Mouse (Mus musculus): Measurements from ENCODE around the gene Sgo1.
"Not testable (repeated sequence)": the region's sequence is repeated elsewhere in the genome, so short reads cannot be mapped to it uniquely, and the experiment has no call there.

Sgo1 gene

DNA sequence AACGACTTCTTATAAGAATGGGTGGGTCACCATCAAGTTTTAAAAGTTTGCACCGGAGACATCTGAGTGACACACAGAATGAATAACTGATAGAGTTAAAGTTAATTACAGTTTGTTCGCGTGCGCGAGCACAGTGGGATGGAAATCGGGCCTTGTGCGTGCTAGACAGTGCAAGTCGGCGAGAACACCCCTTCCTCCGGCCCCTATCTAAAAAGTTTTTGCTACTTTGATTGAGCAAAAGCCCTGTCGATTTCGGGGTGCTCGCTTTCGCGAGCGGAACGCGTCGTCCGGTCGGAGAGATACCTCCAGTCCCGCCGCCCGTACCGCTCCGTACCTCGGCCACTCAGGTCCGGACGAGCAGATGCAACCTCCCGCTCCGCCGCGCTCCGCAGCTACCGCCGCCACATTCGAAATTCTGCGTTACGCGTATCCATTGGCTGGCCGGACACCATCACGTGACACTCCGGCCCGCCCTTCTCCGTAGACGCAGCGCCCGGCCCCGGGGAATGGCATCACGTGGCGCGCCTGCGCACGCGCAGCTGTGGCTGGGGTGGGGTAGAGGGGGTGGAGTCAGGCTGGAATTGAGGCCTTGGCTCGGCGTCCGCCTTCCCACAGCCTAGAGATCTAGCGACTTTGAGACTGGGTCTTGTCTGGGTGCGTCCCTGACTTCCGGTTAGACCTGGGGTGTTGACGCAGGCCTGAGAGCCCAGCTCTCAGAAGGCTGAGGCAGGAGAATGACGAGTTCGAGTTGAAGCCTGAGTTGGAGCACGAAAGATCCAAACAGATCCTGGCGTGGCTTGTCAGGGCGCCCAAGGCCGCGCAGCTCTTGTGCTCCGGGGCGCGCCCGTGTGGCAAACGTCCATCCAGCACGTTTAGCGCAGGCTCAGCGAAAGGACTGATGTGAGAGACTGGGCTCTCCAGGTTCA, at the start of gene Sgo1:
Gene Sgo1, minus strand, starts transcription at position 457 of the 926 bp plus-strand sequence.
- peak; percentile 94 for DNase-seq (ENCODE audit: low read depth)

DNA sequence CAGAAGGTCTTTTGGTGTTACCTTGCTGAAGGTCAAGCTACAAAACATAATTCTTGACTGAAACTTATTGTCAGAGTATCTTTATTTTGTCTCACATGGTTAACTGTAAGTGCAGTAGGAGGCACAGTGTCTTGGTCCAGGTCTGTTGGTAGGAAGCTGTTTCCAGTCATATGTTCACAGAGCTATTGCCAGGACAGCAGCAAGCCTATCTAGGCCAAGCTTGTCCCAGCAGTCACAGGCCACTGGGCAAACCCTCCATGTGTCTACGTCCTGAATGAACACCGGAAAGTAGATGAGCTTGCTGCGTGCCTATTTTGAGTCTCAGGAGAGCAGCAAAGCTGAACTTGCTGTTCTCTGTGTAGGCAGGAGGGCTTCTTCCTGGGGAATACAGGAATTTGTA, 29.8 kb upstream of the Sgo1 start:
- DNase-seq (ENCODE audit: low read depth), result not testable (repeated sequence)

DNA sequence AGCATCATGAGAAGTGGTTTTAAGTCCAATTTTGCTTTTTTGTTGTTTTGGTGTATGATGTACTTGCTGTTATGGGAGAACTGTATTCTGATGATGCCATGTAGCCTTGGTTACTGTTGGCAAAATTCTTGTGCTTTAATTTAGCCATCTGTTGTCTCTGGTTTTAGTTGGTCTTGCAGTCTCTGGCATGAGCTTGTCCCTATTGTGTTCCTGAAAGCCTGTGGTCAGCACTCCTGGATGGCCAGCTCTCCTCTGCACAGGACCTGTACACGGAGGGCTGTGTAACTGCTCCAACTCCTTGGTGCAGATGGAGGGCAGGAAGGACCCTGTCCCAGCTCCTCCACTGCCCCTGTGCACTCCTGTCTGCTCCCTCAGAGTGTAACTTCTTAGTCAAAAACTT, 29.3 kb upstream of the Sgo1 start:
- no peak for DNase-seq (ENCODE audit: low read depth)

GRCm38 (mm10) chr17:53715161-53715560, 26.0 kb upstream of the Sgo1 start:
- DNase-seq (ENCODE audit: low read depth), result not testable (repeated sequence)

- no peak for DNase-seq (ENCODE audit: low read depth)
Measured at GRCm38 (mm10) chr17:53714453-53714852, 25.3 kb upstream of the Sgo1 start.

GRCm38 (mm10) chr17:53697521-53697920, 8.4 kb upstream of the Sgo1 start:
- DNase-seq (ENCODE audit: low read depth), result not testable (repeated sequence)

DNA sequence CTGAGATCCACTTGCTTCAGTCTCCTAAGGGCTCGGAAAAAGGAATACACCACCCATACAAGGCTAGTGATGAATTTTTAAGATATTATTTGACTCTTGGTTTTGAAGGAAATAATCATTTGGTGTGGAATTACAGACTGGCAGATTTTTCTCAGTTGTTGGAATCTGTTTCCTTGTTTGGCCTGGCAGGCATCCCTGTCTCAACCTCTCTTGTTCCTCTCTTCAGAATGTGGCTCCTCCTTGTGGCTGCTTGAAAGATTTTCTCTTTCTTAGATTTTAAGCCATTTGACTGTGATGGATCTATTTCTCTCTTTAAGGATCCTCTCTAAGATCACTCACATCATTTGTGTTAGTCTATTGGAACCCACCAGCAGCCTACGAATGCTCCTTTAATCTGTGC, 4.9 kb upstream of the Sgo1 start:
- no peak for DNase-seq (ENCODE audit: low read depth)

DNA sequence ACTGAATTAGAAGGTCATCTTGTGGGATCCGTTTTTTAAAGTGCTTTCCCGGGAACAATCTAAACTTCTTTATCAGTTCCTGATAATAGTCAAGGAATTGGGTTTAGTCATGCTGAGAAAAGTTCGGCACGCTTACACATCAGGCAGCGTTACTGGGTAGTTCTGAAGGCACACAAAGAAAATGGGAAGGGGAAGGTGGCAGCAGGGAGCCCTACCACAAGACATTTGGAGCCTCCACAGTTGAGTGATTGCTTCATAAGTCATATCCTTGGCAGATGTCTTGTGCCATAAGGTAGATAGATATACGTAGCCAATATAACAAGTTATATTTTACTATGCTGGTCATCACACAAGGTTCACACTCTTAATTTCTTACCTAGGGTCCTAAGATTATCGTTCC, 813 bp upstream of the Sgo1 start:
- DNase-seq (ENCODE audit: low read depth), result no peak

DNA sequence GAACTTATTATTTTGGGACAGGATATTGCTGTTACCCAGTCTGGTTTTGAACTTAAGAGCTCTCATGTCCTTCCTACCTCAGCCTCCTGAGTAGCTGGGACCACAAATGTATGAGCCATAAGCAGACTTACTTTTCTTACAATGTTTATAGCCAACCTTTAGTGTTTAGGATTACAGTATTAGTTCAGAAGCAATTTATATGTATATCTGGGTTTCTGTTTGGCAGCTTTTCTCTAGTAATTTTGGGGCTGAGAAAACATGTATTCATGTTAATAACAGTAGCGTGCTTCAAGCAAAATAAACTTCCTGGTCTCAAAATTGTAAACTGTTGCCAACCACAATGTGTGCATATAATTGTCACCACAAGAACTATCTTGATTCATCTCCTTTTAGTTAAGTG, 812 bp downstream of the Sgo1 start:
- DNase-seq (ENCODE audit: low read depth), result no peak

- DNase-seq (ENCODE audit: low read depth), result no peak
Measured at GRCm38 (mm10) chr17:53678716-53679115, 10.4 kb downstream of the Sgo1 start.

DNA sequence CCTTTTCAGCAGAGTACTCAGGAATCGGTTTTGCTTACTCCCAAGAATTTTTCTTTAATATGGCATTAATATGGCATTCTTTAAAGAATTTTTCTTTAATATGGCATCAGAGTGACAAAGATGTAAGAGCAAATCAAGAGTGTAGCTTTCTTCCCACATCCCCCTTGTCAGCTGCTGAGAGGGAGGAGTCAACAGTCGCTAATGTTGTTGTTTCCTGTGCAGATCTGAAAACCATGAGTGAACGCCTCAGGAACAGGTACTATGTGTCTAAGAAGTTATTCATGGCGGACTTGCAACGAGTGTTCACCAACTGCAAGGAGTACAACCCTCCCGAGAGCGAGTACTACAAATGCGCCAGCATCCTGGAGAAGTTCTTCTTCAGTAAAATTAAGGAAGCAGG, 18.7 kb downstream of the Sgo1 start:
- DNase-seq (ENCODE audit: low read depth), result no peak

DNA sequence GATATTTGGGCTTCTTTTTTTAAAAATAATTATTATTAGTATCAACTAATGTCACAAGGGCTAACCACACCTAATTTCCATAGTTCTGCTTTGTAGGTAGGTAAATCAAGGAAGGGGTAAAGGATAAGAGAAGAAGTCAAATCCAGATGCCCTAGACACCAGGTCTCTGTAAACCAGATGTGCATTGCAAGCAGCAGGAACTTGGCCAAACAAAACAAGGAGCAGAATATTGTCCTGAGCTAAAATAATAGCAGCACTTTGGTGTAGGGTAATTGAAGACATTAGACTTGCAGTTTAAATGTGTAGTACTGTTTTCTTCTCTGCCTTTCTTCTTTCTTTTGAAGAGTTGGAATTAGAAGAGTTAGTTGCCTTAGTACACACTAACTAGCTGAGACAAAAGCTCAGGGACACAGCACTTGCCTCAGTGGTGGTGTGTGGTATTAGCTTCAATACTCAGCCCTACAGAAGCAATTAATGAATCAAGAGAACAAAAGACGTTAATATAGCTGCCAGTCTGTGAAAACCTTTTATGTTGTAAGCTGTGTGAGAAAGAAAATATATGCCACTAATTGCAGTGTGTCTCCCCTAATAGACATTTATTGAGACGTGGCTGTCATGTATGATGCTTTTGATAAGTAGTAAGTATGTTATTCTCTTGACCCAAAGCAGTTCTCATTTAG, 24.3 kb downstream of the Sgo1 start:
- no peak for DNase-seq (ENCODE audit: low read depth)

- DNase-seq (ENCODE audit: low read depth), result no peak
Measured at GRCm38 (mm10) chr17:53664267-53664666, 24.9 kb downstream of the Sgo1 start.

DNA sequence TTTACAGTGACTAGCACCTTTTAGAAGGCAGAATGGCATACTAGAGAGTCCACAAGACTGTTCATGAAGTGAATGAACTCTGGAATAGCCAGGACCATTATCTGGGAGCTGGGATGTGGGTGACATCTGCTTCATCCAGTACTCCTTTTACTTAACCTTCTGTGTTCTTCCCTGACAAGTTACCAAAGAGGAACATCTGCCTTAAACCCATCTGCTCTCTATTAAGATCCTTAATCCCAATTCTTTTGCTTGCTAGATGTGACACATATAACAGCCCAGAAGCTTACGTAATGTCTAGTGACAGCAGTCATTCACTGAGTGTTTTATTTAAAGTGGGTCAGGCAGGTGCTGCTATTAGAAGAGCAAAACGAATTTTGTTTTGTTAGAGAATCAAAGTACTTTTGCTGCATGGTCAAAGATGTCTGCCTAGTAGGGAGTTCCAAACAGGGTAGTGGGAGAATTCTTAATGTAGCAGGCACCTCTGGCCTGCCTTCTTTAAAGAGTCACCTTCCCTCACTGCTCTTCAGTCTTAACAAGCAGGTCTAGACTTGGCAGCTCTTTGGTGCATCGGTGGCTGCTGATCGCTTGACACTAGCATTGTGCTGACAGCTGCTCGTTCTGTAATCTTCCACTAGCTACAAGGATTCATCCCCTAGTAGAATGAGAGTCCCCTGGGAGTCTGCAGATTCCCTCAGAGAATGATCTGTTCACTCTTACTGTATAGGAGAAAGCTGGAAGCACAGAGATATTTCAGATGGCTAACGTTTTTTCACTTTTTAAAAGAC, 27.9 kb downstream of the Sgo1 start:
- DNase-seq (ENCODE audit: low read depth), result no peak

GRCm38 (mm10) chr17:53659738-53660137, 29.4 kb downstream of the Sgo1 start:
- no peak for DNase-seq (ENCODE audit: low read depth)

DNA sequence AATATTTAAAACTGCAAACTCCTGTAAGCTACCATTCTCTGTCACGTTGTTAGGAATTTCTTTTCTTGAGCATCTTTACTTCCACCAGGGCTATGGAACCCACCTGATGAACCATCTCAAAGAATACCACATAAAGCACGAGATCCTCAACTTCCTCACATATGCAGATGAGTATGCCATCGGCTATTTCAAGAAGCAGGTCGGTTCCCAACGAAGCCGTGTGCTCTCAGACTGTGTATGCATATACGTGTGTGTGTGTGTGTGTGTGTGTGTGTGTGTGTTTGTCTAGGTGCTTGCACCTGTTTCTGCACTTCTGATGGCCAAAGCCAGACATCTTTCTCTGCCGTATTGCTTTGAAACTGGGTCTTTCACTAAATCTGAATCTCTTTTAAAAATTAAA, 29.9 kb downstream of the Sgo1 start:
- DNase-seq (ENCODE audit: low read depth), result no peak

- no peak for DNase-seq (ENCODE audit: low read depth)
Measured at GRCm38 (mm10) chr17:53658668-53659067, 30.5 kb downstream of the Sgo1 start.

DNA sequence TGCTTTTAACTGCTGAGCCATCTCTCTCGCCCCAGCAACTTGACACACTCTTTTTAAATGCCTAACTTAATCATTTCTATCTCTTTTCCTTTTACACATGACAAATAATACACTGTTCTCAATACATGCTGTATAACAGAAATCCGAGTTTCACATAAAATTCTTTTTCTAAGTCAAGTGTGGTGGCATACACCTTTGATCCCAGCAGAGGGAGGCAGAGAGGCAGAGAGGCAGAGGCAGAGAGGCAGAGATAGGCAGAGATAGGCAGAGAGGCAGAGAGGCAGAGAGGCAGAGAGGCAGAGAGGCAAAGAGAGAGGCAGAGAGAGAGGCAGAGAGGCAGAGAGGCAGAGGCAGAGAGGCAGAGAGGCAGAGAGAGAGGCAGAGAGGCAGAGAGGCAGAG, 31.7 kb downstream of the Sgo1 start:
- DNase-seq (ENCODE audit: low read depth), result peak; percentile 10

DNA sequence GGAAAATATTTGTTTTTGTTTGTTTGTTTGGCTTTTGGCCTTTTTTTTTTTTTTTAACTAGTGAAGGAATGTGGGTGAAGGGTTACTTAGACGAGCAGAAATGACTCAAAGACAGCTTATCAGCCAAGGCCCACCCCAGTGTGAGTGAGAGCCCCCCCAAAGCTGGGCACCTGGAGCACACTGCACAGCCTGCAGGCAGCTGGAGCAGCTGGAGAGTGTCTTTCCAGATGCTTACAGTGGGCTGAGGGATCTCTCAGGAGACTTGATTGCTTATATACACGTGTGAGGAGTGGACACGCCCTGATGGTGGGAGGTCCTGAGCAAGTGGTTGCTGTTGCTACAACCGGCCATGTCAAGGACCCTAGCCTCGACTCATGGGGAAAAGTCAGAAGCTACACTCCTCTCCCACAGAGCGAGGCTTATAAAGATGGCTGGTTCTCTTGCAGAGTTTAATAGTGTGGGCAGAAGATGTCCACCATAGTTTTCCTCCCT, 32.7 kb downstream of the Sgo1 start:
- DNase-seq (ENCODE audit: low read depth), result no peak

- DNase-seq (ENCODE audit: low read depth), result no peak
Measured at GRCm38 (mm10) chr17:53655959-53656358, 33.2 kb downstream of the Sgo1 start.

- no peak for DNase-seq (ENCODE audit: low read depth)
Measured at GRCm38 (mm10) chr17:53655081-53655480, 34.1 kb downstream of the Sgo1 start.

DNA sequence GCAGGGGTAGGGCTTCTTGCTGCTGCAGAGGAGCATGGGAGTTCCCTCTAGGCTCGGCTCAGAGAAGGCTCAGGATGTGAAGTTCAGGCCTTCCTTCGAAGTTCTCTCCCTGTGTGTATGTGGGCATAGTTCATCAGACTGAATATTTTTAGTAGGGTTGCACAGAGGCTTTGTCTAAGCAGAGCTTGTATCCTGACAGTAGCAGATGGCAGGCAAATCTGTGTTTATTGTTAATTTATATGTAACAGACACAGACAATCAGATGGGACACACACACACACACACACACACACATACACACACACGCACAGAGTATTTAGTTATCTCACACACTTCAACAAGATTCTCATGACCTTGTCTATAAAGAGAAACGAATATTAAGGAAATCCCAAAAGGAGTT, 34.5 kb downstream of the Sgo1 start:
- no peak for DNase-seq (ENCODE audit: low read depth)
